Mouse (Mus musculus) thymus, adult 2 months (tissue): ENCODE results near the gene Aff3. TPM values are rescaled to one million over a fixed set of nuclear protein-coding genes. Genes with fewer than 3 reads are reported as not detected.
A peak's percentile ranks its signal among the peaks of the same experiment; 100 is the strongest.

Source experiments
- DNase-seq: peaks from one replicate; pipeline ENCODE4 v3.0.0; 2021
- H3K27ac ChIP-seq: fragments of 200-500 bp; 2 replicates; pipeline ENCODE4 v1.5.1; 2012; ENCODE audit warnings: low read length, control low read depth; ENCODE audit not compliant: control insufficient read depth, insufficient read depth
- H3K27me3 ChIP-seq: fragments of 200-500 bp; 2 replicates; pipeline ENCODE4 v1.6.1; 2012; ENCODE audit warnings: mild to moderate bottlenecking, low read length, moderate library complexity, mixed read lengths; ENCODE audit not compliant: control insufficient read depth, insufficient read depth
- H3K36me3 ChIP-seq: fragments of 200-500 bp; 2 replicates; pipeline ENCODE4 v1.6.1; 2012; ENCODE audit warnings: mild to moderate bottlenecking, low read length, moderate library complexity; ENCODE audit not compliant: control insufficient read depth, insufficient read depth
- H3K4me1 ChIP-seq: fragments of 200-500 bp; replicated peaks from 2 replicates; pipeline ENCODE4 v1.6.1; 2012; ENCODE audit warnings: low read length; ENCODE audit not compliant: control insufficient read depth, insufficient read depth
- H3K4me3 ChIP-seq: fragments of 200-500 bp; 2 replicates; pipeline ENCODE4 v1.5.1; 2012; ENCODE audit warnings: mild to moderate bottlenecking, low read length, control low read depth, moderate library complexity; ENCODE audit not compliant: control insufficient read depth, insufficient read depth
- CTCF ChIP-seq: fragments of 200-500 bp; IDR thresholded peaks from 2 replicates; pipeline ENCODE4 v1.5.1; 2012; ENCODE audit warnings: mild to moderate bottlenecking, control low read depth, low read length, moderate library complexity, borderline replicate concordance; ENCODE audit not compliant: control insufficient read depth, poor library complexity, insufficient read depth; ENCODE audit errors: extremely low read depth
- POLR2A ChIP-seq: fragments of 200-500 bp; IDR thresholded peaks from 2 replicates; pipeline ENCODE4 v1.6.1; 2012; ENCODE audit warnings: mild to moderate bottlenecking, low read length, control low read depth, moderate library complexity; ENCODE audit not compliant: control insufficient read depth, poor library complexity, insufficient read depth; ENCODE audit errors: extremely low read depth
- WGBS: fragments of 180-500 bp; shearing (Covaris S2); methylation state at CpG from one replicate; pipeline ENCODE4 v1.1.7; 2018; 5-methylcytosine and 5-hydroxymethylcytosine counted together
- polyA plus RNA-seq: library from polyadenylated mRNA; depleted of rRNA; stranded (reverse); fragments of >200 nt; gene quantifications from 2 replicates; pipeline ENCODE4 v1.2.3, GENCODE M21; 2012

Aff3 gene
- polyA plus RNA-seq, 1 experiment: 39.6 TPM

DNA sequence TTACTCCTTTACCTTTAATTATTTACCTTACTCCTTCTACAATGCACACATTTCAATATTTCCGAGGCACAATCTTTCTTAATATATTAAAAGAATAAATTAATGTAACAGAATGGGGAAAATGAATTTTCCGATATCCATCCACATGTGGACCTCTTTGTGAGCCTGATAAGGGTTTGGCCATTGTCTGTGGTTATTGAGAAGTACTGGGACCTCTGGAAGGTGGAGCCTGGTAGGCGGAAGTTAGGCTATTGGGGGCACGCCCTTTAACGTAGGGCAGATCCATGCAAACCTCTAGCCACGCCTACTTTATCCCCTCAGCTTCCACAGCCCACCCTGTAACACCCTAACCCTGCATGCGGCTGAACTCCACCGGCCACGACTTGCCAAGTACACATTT lies 3.1 kb upstream of the Aff3 start:
- no peak overlapping the region for H3K27ac ChIP-seq
- DNase-seq: no peak
- WGBS: 94% methylated on average over 9 of the region's 9 CpGs
- peaks cover 12% of the 10 kb centered on the region for H3K4me1 ChIP-seq
- no peaks in the 10 kb centered on the region for H3K27me3 ChIP-seq
- no peaks in the 10 kb centered on the region for H3K36me3 ChIP-seq
- no peak for TF ChIP-seq POLR2A
- TF ChIP-seq CTCF: no peak
- H3K4me3 ChIP-seq: no peak overlapping the region

DNA sequence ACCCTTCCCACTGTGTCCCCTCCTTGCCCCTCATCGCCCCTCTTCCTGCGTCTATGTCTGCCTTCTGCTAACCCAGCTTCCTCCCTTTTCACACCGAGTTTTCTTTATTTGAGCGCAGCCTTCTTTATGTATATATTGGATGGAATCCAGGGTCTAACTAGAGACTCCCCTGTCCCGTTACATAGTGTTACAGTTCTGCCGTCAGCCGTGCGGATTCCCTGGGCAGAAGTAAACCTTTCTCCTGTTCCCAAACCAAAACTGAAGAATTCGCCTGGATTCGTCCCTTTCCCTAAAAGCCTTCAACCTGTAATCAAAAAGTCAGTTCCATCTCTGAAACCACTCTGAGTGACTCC lies 2.0 kb upstream of the Aff3 start:
- H3K4me1 ChIP-seq: peaks cover 16% of the 10 kb centered on the region

DNA sequence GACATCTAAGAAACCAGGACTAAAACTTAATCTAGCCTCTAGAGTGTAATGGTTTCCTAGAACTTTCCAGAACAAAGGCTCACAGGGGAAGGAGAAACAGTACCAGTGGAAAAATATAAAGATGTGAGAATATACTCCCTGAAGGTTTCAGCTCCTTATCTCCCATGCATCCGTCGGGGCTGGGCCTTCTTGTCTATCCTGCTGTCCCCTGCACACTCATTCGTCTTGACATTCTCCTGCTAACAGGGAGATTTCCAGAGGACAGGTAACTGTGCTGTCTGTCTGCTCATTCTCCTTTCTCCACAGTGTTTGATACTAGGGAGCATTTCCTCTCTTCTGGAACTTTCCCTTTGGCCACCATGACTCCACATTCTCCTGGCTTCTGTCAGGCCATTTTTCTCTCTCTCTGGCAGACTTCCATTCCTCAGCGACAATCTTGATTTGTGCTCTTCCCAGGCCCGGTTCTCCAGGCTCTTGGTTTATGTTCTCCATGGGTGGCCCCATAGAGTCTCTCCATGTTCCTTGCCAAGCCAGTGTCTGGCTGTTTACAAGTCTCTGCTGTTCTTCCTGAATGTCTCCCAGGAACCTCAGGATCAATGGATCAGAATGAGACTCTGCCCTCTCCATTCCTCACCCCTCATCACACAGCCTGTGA lies 1.5 kb upstream of the Aff3 start:
- 95% methylated on average over 5 of the region's 5 CpGs for WGBS
- no peak for DNase-seq

More for the DNA sequence above, 2.0 kb upstream of the Aff3 start:
- 90% methylated on average over 10 of the region's 10 CpGs for WGBS
- no peaks in the 10 kb centered on the region for H3K36me3 ChIP-seq
- H3K27me3 ChIP-seq: no peaks in the 10 kb centered on the region
- TF ChIP-seq CTCF (no peak), POLR2A (no peak)
- H3K27ac ChIP-seq: no peak overlapping the region
- H3K4me3 ChIP-seq: no peak overlapping the region
- DNase-seq: no peak

DNA sequence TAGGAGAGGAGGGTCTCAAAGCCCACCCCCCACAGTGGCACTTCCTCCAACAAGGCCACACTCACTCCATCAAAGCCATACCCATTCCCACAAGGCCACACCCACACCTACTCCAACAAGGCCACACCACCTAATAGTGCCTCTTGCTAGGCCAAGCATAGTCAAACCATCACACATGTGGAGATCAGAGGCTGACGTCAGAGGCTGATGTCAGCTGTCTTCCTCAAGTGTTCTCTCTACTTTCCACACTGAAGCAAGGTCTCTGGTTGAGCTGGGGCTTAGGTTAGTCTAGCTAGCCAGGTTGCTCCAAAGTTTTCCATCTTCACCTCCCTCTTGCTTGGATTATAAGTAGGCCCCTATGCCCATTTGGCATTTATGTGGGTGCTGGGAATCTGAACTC lies 856 bp upstream of the Aff3 start:
- 9% methylated on average over 1 of the region's 1 CpGs for WGBS
- TF ChIP-seq CTCF (no peak), POLR2A (no peak)
- H3K27me3 ChIP-seq: no peaks in the 10 kb centered on the region
- H3K36me3 ChIP-seq: no peaks in the 10 kb centered on the region
- H3K4me3 ChIP-seq: no peak overlapping the region
- peak; percentile 58 for DNase-seq
- H3K4me1 ChIP-seq: peaks cover 20% of the 10 kb centered on the region
- peak overlapping the region; percentile 17 for H3K27ac ChIP-seq

More for the DNA sequence above, 1.5 kb upstream of the Aff3 start:
- H3K4me1 ChIP-seq: peaks cover 16% of the 10 kb centered on the region
- no peaks in the 10 kb centered on the region for H3K36me3 ChIP-seq
- H3K4me3 ChIP-seq: no peak overlapping the region
- H3K27me3 ChIP-seq: no peaks in the 10 kb centered on the region
- TF ChIP-seq CTCF (no peak), POLR2A (no peak)
- no peak overlapping the region for H3K27ac ChIP-seq

DNA sequence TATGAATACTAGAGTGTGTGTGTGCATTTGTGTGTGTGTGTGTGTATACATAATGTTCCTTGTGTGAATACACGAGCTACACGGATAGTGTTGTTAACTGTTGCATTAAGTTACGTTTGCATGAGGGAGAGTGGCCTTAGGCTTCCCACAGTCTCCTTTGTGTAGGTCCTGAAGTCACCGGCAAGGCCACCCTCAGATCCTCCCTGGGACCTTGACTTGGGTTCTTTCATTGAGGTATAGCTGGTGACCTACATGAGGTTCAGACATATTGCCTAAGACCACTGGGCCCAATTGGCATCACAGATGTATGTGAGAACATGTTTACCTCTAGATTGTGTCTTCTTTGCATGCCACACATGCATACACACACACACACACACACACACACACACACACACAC lies 494 bp downstream of the Aff3 start:
- peak overlapping the region; percentile 74 for H3K4me3 ChIP-seq

DNA sequence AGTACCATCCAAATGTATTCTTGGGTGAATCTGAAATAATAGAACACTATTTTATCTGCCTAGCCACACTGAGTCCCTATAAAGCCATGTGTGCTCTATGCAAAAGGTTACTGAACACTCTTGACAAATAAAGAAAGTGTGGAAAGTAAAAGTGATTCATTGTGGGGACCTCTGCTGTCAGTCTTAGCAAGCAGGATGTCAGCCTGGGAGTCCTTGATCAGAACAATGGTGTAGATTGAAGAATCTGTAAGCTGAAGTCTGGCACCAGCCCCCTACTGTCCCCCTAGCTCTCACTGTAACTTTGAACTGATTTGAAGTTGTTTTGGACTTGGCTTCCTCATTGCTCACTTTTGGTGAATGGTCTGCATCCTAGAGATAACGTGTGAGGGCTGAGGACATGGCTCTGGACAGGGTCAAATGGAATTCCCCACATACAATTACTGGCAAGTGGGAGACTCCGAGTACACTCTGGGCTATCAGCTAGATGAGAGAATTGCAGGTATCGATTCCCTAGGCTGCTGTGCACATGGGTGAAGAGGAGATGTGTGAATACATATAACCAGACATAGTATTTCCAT lies 2.0 kb downstream of the Aff3 start:
- peak; percentile 27 for DNase-seq
- H3K36me3 ChIP-seq: no peaks in the 10 kb centered on the region
- no peak for TF ChIP-seq CTCF
- TF ChIP-seq POLR2A: no peak
- H3K27me3 ChIP-seq: no peaks in the 10 kb centered on the region
- H3K27ac ChIP-seq: 0 out of 2 replicates have a peak overlapping the region, but pooled peaks have one; percentile 18
- H3K4me3 ChIP-seq: no peak overlapping the region
- peaks cover 31% of the 10 kb centered on the region for H3K4me1 ChIP-seq
- WGBS: 7% methylated on average over 3 of the region's 3 CpGs

More for the DNA sequence above, 494 bp downstream of the Aff3 start:
- Histone ChIP-seq H3K27me3 (no peaks in the 10 kb centered on the region), H3K36me3 (no peaks in the 10 kb centered on the region), H3K4me1 (peaks cover 21% of the 10 kb centered on the region), H3K27ac (peak overlapping the region; percentile 86)
- 10% methylated on average over 4 of the region's 4 CpGs for WGBS
- TF ChIP-seq CTCF (no peak), POLR2A (no peak)
- peak; percentile 24 for DNase-seq

DNA sequence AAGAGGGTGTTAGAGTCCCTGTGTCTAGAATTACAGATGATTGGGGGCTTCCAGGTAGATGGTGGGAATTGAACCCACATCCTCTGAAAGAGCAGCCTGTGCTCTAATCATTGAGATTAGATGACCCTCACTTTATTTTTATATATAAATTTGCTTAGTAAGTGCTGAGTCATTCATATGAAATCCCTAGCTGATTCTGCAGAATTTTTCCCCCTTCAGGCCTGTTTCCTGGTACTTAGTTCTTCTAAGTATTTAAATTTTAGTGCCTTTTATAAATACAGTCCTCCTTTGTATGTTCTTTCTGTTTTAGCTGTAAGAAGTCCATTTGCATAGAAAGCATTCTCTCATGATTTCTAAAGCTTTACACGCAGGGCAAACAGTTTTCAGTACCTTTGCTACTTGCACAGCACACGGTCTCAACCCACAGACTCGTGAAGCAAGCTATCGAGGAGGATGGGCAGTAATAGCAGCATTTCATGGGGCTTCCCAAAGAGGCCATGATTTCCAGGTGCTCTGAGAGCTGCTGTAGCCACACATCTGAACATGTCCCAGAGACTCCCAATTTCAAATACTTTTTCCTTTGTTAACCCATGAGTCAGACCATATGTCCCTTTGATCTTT lies 5.7 kb downstream of the Aff3 start:
- Histone ChIP-seq H3K27ac (peak overlapping the region; percentile 41; the same call in 1 of the 2 replicates), H3K27me3 (no peaks in the 10 kb centered on the region), H3K4me1 (peaks cover 32% of the 10 kb centered on the region), H3K4me3 (no peak overlapping the region), H3K36me3 (no peaks in the 10 kb centered on the region)
- no peak for DNase-seq
- 23% methylated on average over 4 of the region's 4 CpGs for WGBS
- no peak for TF ChIP-seq POLR2A
- no peak for TF ChIP-seq CTCF
